Mouse (Mus musculus): Measurements from ENCODE around the gene Sec14l2.

DNA sequence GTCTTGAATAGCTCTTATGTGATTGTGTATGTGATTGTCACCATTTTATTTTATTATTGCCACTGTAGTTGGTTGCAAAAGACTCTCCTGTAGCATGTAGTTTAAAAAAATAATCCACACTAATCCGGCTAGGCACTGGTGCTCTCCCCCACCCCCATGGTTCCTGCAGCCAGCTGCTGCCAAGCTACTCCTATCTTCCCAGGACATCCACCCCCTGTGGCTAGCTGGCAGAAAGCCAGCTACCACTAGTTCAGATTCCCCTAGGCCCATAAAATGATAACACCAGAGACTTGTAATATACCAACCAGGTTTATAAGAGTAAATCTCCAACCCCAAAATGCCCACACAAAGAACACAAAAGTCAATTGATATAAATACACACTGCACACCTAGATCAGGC is 37.0 kb downstream of the Sec14l2 start:
- TF ChIP-seq CTCF (IDR thresholded peaks at IDR 0.05; ENCODE audit: low read depth) = no peak
- TF ChIP-seq EP300 (optimal IDR thresholded peaks at IDR 0.05) = no peak
